Mouse (Mus musculus) heart, embryonic 14.5 days (tissue): ENCODE data around the gene Prkcz. TPM values are rescaled to one million over a fixed set of nuclear protein-coding genes. Genes with fewer than 3 reads are reported as not detected.

Experiments
- ATAC-seq: fragments of 200-750 bp; cut with Nextera tagmentation; 2 replicates; pipeline ENCODE4 v1.8.0; 2017; ENCODE audit warnings: low read depth, moderate TSS enrichment; ENCODE audit not compliant: insufficient number of reproducible peaks, insufficient read depth, low FRiP score
- H3K27ac ChIP-seq, 2 experiments: fragments of 200-500 bp in 1 of 2; fragments of 300-500 bp in 1 of 2; sonication (generic) in 1 of 2; replicated peaks in 1 of 2; 2 replicates each; pipeline ENCODE4 v1.5.1; 2012 to 2014; ENCODE audit warnings: low read depth in 2 of 2, low read length in 2 of 2, control low read depth in 1 of 2, mild to moderate bottlenecking in 1 of 2, mixed read lengths in 1 of 2; ENCODE audit not compliant: control insufficient read depth in 1 of 2, insufficient read depth in 1 of 2
- H3K27me3 ChIP-seq: fragments of 300-500 bp; sonication (generic); 2 replicates; pipeline ENCODE4 v1.6.1; 2014; ENCODE audit warnings: mild to moderate bottlenecking, low read length, control low read depth; ENCODE audit not compliant: control insufficient read depth, insufficient read depth
- H3K36me3 ChIP-seq: fragments of 300-500 bp; sonication (generic); 2 replicates; pipeline ENCODE4 v1.6.1; 2014; ENCODE audit warnings: mild to moderate bottlenecking, control low read depth, low read length, mixed read lengths; ENCODE audit not compliant: control insufficient read depth, insufficient read depth
- H3K4me1 ChIP-seq, 2 experiments: fragments of 200-500 bp in 1 of 2; fragments of 300-500 bp in 1 of 2; sonication (generic) in 1 of 2; 2 replicates each; pipeline ENCODE4 v1.6.1; 2012 to 2014; ENCODE audit warnings: low read length in 2 of 2, control low read depth in 1 of 2, mixed read lengths in 1 of 2; ENCODE audit not compliant: control insufficient read depth in 2 of 2, insufficient read depth in 2 of 2
- H3K4me2 ChIP-seq: fragments of 300-500 bp; sonication (generic); 2 replicates; pipeline ENCODE4 v1.6.1; 2014; ENCODE audit warnings: mild to moderate bottlenecking, low read length
- H3K4me3 ChIP-seq, 2 experiments: fragments of 200-500 bp in 1 of 2; fragments of 300-500 bp in 1 of 2; sonication (generic) in 1 of 2; 2 replicates each; pipeline ENCODE4 v1.5.1; 2012 to 2014; ENCODE audit warnings: low read length in 2 of 2, mild to moderate bottlenecking in 2 of 2, control low read depth in 1 of 2, low read depth in 1 of 2, moderate library complexity in 1 of 2; ENCODE audit not compliant: control insufficient read depth in 1 of 2, insufficient read depth in 1 of 2
- H3K9ac ChIP-seq: fragments of 300-500 bp; sonication (generic); 2 replicates; pipeline ENCODE4 v1.6.1; 2014; ENCODE audit warnings: mild to moderate bottlenecking, low read length
- H3K9me3 ChIP-seq: fragments of 300-500 bp; sonication (generic); 2 replicates; pipeline ENCODE4 v1.6.1; 2016; ENCODE audit warnings: low read length, control low read depth; ENCODE audit not compliant: control insufficient read depth
- WGBS: fragments of 180-500 bp; shearing (Covaris S2); extraction: QIAGEN DNeasy Blood & Tissue Kit; methylation state at CpG from one replicate; pipeline ENCODE4 v1.1.7; 2014; 5-methylcytosine and 5-hydroxymethylcytosine counted together
- polyA plus RNA-seq: library from polyadenylated mRNA; unstranded; fragments of >200 nt; fragmentation: Nextera tagmentation; extraction: Ambion mirVana; gene quantifications from 2 replicates; pipeline ENCODE4 v1.2.1, GENCODE M21; 2014

The Prkcz gene
- polyA plus RNA-seq, 1 experiment from 2014 or later = 8.5 TPM

DNA sequence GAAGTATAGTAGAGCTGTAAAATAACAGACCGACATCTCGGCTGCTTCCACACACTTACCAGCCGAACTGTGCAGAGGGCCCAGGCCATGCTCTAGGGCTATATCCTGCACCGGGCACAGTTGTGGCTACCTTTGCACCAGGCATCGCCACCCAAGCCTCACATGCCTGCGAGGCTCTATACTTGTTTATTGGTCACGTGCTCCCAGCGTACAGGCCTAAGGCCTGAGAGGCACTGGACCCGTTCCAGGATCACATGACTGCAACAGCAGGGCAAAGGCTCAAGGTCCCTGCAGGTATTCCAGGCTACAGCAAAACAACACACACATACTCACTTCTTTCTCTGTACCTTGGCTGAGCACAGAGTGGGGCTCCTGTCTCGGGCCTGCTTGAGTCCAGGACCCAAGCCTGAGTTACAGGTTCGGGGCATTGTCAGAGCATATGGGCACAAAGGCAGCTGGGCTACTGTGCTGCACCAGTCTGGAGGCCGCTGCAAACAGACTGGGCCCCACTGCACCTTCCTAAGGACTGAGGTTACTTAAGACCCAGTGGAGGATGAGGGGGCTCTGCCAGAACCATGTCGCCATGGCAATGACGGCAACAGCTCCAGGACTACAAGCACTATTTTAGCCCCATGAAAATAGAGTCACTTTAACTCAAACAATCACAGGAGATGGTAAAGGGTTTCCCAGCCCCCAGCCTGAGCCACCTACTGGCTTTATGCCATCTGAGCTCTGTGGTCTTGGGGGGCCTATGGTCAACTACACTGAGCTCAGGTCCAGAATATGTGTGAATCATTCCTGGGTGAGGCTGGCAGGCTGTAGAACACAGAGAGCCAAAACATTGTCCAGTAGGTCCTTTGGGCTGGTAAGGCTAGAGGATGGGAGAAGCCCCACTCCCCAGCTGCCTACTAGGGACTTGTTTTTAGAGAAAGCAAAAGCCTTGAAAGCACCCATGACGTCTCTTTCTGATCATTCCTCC lies 9.9 kb upstream of the Prkcz start:
- Histone ChIP-seq H3K4me3 (no peak overlapping the region), H3K9ac (no peak overlapping the region), H3K4me1 (no peaks in the 10 kb centered on the region), H3K27ac (no peak overlapping the region), H3K4me2 (no peak overlapping the region), H3K27me3 (peaks cover 3% of the 10 kb centered on the region), H3K9me3 (no peaks in the 10 kb centered on the region), H3K36me3 (no peaks in the 10 kb centered on the region)
- 80% methylated on average over 15 of the region's 15 CpGs for WGBS
- ATAC-seq = no peak

DNA sequence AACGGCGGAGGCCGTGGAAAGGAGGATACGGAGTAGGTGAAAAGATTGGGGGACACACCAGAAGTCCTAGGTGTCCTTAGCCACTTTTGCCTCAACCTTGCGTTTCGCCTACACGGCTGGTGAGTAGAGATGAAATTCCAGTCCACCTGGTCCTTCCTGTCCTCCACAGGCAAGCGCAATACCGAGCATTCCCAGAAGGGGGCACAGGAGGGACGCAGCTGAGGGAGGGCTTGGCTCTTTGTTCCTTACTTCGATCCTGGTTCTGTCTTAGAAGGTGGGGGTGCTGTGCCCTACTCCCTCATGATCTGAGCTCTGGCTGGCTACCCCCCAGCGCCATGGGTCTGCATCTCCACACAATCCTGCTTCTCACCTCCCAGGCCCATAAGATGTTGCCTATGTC lies 7.5 kb upstream of the Prkcz start:
- Histone ChIP-seq H3K9ac (no peak overlapping the region), H3K27me3 (peaks cover 12% of the 10 kb centered on the region), H3K9me3 (no peaks in the 10 kb centered on the region), H3K27ac (no peak overlapping the region), H3K4me1 (no peaks in the 10 kb centered on the region), H3K4me2 (no peak overlapping the region), H3K4me3 (no peak overlapping the region), H3K36me3 (no peaks in the 10 kb centered on the region)
- WGBS = 20% methylated on average over 12 of the region's 12 CpGs
- ATAC-seq = no peak

DNA sequence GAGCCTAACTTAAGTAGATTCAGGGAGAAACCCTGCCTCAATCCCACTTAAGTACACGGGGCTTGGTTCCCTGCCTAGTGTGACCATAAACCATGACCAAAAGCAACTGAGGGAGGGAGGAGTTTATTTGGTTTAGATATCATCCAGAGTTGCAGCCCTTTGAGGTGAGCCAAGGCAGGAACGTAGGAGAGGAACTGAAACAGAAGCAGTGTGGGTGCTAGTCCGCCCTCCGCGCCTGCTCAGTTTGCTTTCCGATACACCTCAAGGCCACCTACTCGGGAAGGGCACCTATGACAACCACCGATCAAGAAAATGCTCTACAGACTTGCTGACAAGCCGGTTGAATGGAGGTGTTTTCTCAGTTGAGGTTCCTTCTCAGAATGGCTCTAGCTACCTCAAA lies 6.6 kb upstream of the Prkcz start:
- H3K4me2 ChIP-seq = no peak overlapping the region
- H3K27me3 ChIP-seq = peaks cover 21% of the 10 kb centered on the region
- H3K4me3 ChIP-seq = no peak overlapping the region
- no peaks in the 10 kb centered on the region for H3K36me3 ChIP-seq
- H3K4me1 ChIP-seq = no peaks in the 10 kb centered on the region
- H3K27ac ChIP-seq = no peak overlapping the region
- no peak overlapping the region for H3K9ac ChIP-seq
- no peaks in the 10 kb centered on the region for H3K9me3 ChIP-seq
- WGBS = 84% methylated on average over 9 of the region's 9 CpGs
- no peak for ATAC-seq

DNA sequence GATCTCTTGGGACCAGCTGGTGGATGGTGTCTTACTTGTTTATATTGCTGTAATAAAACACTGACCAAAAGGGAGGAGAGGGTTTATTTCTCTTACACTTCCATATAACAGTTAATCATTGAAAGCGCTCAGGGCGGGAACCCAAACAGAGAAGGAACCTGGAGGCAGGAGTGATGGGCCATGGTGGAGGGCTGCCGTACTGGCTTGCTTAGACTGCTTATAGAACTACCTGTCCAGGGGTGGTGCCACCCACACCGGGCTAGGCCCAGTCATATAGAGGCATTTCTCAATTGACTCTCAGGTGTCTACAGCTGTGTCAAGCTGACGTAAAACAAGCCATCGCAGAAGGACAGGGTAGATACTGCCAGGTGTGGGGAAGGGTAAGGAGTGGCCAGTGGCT lies 5.6 kb upstream of the Prkcz start:
- H3K27ac ChIP-seq = no peak overlapping the region
- no peaks in the 10 kb centered on the region for H3K9me3 ChIP-seq
- WGBS = 80% methylated on average over 6 of the region's 6 CpGs
- H3K4me2 ChIP-seq = no peak overlapping the region
- peaks cover 0 to 3% of the 10 kb centered on the region in 2 experiments; a peak in 1 of 4 replicates for H3K4me1 ChIP-seq
- no peak overlapping the region for H3K9ac ChIP-seq
- H3K27me3 ChIP-seq = peaks cover 30% of the 10 kb centered on the region
- H3K4me3 ChIP-seq = no peak overlapping the region
- H3K36me3 ChIP-seq = no peaks in the 10 kb centered on the region
- no peak for ATAC-seq

DNA sequence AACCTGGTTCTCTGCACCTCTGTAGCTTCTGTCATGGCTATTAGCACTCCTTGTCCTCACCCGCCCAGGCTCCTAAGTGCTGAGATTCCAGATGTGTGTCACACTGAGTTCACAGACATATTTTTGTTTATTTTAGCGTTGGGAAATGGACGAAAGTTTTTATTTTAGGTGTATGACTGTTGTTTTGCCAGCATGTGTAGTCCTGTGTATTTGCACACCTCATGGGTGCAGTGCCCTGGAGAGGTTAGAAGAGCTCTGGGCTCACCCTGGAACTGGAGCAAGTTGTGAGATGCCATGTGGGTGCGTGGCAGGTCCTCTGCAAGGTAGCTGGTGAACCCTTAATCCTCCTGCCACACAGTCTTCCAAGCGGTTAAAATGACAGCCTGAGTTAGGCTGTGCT lies 1.3 kb upstream of the Prkcz start:
- peaks cover 0 to 8% of the 10 kb centered on the region in 2 experiments; a peak in 1 of 4 replicates for H3K4me1 ChIP-seq
- H3K27me3 ChIP-seq = peaks cover 69% of the 10 kb centered on the region
- no peak overlapping the region for H3K4me2 ChIP-seq
- no peak overlapping the region for H3K9ac ChIP-seq
- H3K36me3 ChIP-seq = no peaks in the 10 kb centered on the region
- no peak overlapping the region for H3K4me3 ChIP-seq
- 38% methylated on average over 5 of the region's 5 CpGs for WGBS
- H3K27ac ChIP-seq = no peak overlapping the region
- ATAC-seq = no peak
- H3K9me3 ChIP-seq = no peaks in the 10 kb centered on the region

DNA sequence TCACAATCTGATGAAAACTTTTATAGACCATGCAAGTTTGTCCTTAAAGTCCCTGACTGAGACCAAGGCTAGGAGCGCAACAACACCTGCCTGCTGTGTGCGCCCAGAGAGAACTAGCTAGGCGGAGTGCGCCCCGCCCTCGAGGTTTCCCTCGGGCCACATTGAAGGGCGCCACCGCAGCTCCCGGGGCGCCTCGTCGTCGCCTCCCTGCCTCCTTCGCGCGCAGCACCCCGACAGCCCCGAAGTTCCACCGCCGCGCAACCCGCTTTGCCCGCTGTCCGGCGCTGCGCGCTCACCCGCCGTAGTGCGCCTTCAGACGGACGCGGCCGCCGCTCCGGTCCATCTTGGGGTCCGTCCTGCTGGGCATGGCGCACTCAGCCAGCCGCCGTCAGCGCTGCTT lies 305 bp downstream of the Prkcz start:
- no peak for ATAC-seq

DNA sequence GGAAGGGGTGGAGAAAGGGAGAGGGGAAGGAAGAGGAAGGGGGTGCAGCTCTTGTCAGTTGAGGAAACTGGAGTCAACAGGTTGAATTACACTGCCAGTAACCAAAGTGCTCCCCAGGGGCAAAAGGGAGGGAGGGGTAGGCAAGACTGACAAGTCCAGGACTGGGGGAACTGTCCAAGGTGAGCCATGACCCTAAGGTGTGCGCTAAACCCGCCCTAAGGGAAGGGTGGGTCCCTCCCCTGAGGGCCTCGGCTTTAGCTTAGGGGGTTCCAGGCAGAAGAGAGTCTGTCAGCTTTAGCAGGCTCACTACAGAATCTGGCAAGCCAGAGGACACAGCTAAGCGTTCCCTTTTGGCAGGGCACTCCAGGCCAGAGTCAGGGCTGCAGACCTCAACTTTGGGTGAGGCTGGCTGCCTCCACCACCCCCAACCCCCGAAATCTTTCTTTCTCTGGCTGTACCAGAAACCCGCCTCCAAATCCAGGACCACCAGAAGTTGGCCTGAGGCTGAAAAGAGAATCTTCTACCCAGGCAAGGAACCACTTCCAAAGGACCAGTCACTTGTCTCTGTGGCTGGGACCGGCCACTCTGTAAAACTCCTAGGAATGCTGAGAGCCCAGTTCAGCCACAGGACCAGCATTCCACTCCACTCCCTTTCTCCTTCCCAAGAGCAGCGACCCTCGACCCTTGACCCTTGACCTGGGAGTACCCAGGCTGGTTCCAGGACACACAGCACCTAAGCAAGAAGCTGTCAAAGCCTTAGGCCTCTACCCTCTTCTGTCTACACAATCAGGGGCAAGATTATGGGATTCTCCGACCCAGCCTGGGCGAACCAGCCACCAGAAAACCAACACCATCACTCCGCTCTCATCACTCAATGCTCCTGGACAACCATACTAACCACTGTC lies 1.3 kb downstream of the Prkcz start:
- 33% methylated on average over 12 of the region's 12 CpGs for WGBS
- Histone ChIP-seq H3K9ac (no peak overlapping the region), H3K4me3 (no peak overlapping the region), H3K4me1 (peaks cover 0 to 8% of the 10 kb centered on the region in 2 experiments; a peak in 1 of 4 replicates), H3K4me2 (no peak overlapping the region), H3K27me3 (peaks cover 62% of the 10 kb centered on the region), H3K27ac (no peak overlapping the region), H3K9me3 (no peaks in the 10 kb centered on the region), H3K36me3 (no peaks in the 10 kb centered on the region)
- no peak for ATAC-seq

More for the DNA sequence above, 305 bp downstream of the Prkcz start:
- Histone ChIP-seq H3K4me1 (peaks cover 0 to 8% of the 10 kb centered on the region in 2 experiments; a peak in 1 of 4 replicates), H3K9me3 (no peaks in the 10 kb centered on the region), H3K4me3 (peak overlapping the region; percentile 47 to 49), H3K36me3 (no peaks in the 10 kb centered on the region), H3K27me3 (peaks cover 66% of the 10 kb centered on the region), H3K9ac (peak overlapping the region; percentile 34; the same call in 1 of the 2 replicates), H3K4me2 (peak overlapping the region; percentile 78), H3K27ac (no peak overlapping the region)
- WGBS = under 1% methylated on average over 34 of the region's 42 CpGs
